Mouse (Mus musculus) erythroblast, embryonic 14.5 days (primary cell): ENCODE results near the gene Col9a3. TPM values are rescaled to one million over a fixed set of nuclear protein-coding genes. Genes with fewer than 3 reads are reported as not detected.

ENCODE experiments used
- H3K27me3 ChIP-seq: 2 replicates; pipeline ENCODE4 v1.6.1; 2012; ENCODE audit warnings: inconsistent platforms; ENCODE audit not compliant: control insufficient read depth
- H3K36me3 ChIP-seq: 2 replicates; pipeline ENCODE4 v1.6.1; 2012; ENCODE audit warnings: mild to moderate bottlenecking, inconsistent platforms; ENCODE audit not compliant: control insufficient read depth
- H3K4me1 ChIP-seq: 2 replicates; pipeline ENCODE4 v1.6.1; 2012; ENCODE audit warnings: inconsistent platforms; ENCODE audit not compliant: control insufficient read depth
- H3K4me3 ChIP-seq: replicated peaks from 2 replicates; pipeline ENCODE3; 2012; ENCODE audit warnings: moderate library complexity, mild to moderate bottlenecking, inconsistent platforms
- H3K9me3 ChIP-seq: 2 replicates; pipeline ENCODE4 v1.6.1; 2012; ENCODE audit warnings: low read length, inconsistent platforms, mixed read lengths; ENCODE audit not compliant: control insufficient read depth
- GATA1 ChIP-seq: IDR thresholded peaks from 2 replicates; pipeline ENCODE4 v1.6.1; 2012; ENCODE audit warnings: low read length, inconsistent platforms, mixed read lengths
- TAL1 ChIP-seq: IDR thresholded peaks from 3 replicates; pipeline ENCODE4 v1.6.1; 2012; ENCODE audit warnings: low read length, inconsistent platforms, mixed read lengths
- polyA plus RNA-seq: library from polyadenylated mRNA; stranded (reverse); fragments of >175 nt; gene quantifications from 2 replicates; pipeline ENCODE4 v1.2.3, GENCODE M21; 2012

Col9a3 gene
- polyA plus RNA-seq, 1 experiment = 0.10 TPM

- Histone ChIP-seq H3K9me3 (no peaks in the 10 kb centered on the region), H3K36me3 (no peaks in the 10 kb centered on the region), H3K27me3 (0 out of 2 replicates have a peak, but pooled peaks cover 6% of the 10 kb centered on the region), H3K4me1 (no peaks in the 10 kb centered on the region), H3K4me3 (no peak overlapping the region)
- TF ChIP-seq TAL1 (no peak), GATA1 (no peak)
These were observed 7.2 kb downstream of the Col9a3 start for GRCm38 (mm10) chr2:180604781-180605180.

GRCm38 (mm10) chr2:180610283-180610682, 12.7 kb downstream of the Col9a3 start:
- no peaks in the 10 kb centered on the region for H3K36me3 ChIP-seq
- no peak for TF ChIP-seq TAL1
- no peak for TF ChIP-seq GATA1
- no peaks in the 10 kb centered on the region for H3K27me3 ChIP-seq
- H3K4me1 ChIP-seq = no peaks in the 10 kb centered on the region
- no peaks in the 10 kb centered on the region for H3K9me3 ChIP-seq
- H3K4me3 ChIP-seq = no peak overlapping the region

- TF ChIP-seq TAL1 = no peak
- TF ChIP-seq GATA1 = no peak
- Histone ChIP-seq H3K36me3 (no peaks in the 10 kb centered on the region), H3K9me3 (no peaks in the 10 kb centered on the region), H3K4me1 (no peaks in the 10 kb centered on the region), H3K4me3 (no peak overlapping the region), H3K27me3 (no peaks in the 10 kb centered on the region)
These were observed 14.3 kb downstream of the Col9a3 start for GRCm38 (mm10) chr2:180611882-180612281.

GRCm38 (mm10) chr2:180641576-180642554, 44.3 kb downstream of the Col9a3 start:
- Histone ChIP-seq H3K9me3 (peaks cover 25% of the 10 kb centered on the region), H3K27me3 (peaks cover 51% of the 10 kb centered on the region), H3K36me3 (no peaks in the 10 kb centered on the region), H3K4me1 (no peaks in the 10 kb centered on the region), H3K4me3 (no peak overlapping the region)
- TF ChIP-seq TAL1 (no peak), GATA1 (no peak)

- H3K27me3 ChIP-seq = peaks cover 51% of the 10 kb centered on the region
These were observed 45.1 kb downstream of the Col9a3 start, which contains the start of gene Tcfl5 for GRCm38 (mm10) chr2:180642555-180643260. TSS of gene Tcfl5 (minus strand) at chr2:180642708.

GRCm38 (mm10) chr2:180643626-180644025, 46.0 kb downstream of the Col9a3 start:
- H3K36me3 ChIP-seq = no peaks in the 10 kb centered on the region
- H3K9me3 ChIP-seq = peaks cover 25% of the 10 kb centered on the region
- H3K4me3 ChIP-seq = no peak overlapping the region
- H3K27me3 ChIP-seq = peaks cover 55% of the 10 kb centered on the region
- TF ChIP-seq TAL1 (no peak), GATA1 (no peak)
- no peaks in the 10 kb centered on the region for H3K4me1 ChIP-seq

More at GRCm38 (mm10) chr2:180642555-180643260, 45.1 kb downstream of the Col9a3 start, which contains the start of gene Tcfl5:
- Histone ChIP-seq H3K36me3 (no peaks in the 10 kb centered on the region), H3K9me3 (peaks cover 25% of the 10 kb centered on the region), H3K4me1 (no peaks in the 10 kb centered on the region), H3K4me3 (no peak within 1 kb of the TSS)
- TF ChIP-seq GATA1 (no peak), TAL1 (no peak)

GRCm38 (mm10) chr2:180646841-180647240, 49.3 kb downstream of the Col9a3 start:
- H3K36me3 ChIP-seq = no peaks in the 10 kb centered on the region

GRCm38 (mm10) chr2:180654666-180655065, 57.1 kb downstream of the Col9a3 start:
- H3K4me3 ChIP-seq = no peak overlapping the region
- H3K9me3 ChIP-seq = no peaks in the 10 kb centered on the region
- no peaks in the 10 kb centered on the region for H3K36me3 ChIP-seq
- 0 out of 2 replicates have a peak, but pooled peaks cover under 1% of the 10 kb centered on the region for H3K27me3 ChIP-seq
- no peak for TF ChIP-seq GATA1
- TF ChIP-seq TAL1 = no peak
- no peaks in the 10 kb centered on the region for H3K4me1 ChIP-seq

More at GRCm38 (mm10) chr2:180646841-180647240, 49.3 kb downstream of the Col9a3 start:
- TF ChIP-seq TAL1 (no peak), GATA1 (no peak)
- Histone ChIP-seq H3K4me1 (no peaks in the 10 kb centered on the region), H3K9me3 (peaks cover 18% of the 10 kb centered on the region), H3K27me3 (peaks cover 29% of the 10 kb centered on the region), H3K4me3 (no peak overlapping the region)

GRCm38 (mm10) chr2:180655150-180655549, 57.6 kb downstream of the Col9a3 start:
- Histone ChIP-seq H3K9me3 (no peaks in the 10 kb centered on the region), H3K36me3 (peaks cover 2% of the 10 kb centered on the region; the same call in 1 of the 2 replicates), H3K4me1 (no peaks in the 10 kb centered on the region), H3K4me3 (no peak overlapping the region), H3K27me3 (0 out of 2 replicates have a peak, but pooled peaks cover 2% of the 10 kb centered on the region)
- no peak for TF ChIP-seq TAL1
- TF ChIP-seq GATA1 = no peak
